Mouse (Mus musculus): ENCODE results near the gene Ubr4. TPM values are rescaled to one million over a fixed set of nuclear protein-coding genes. Genes with fewer than 3 reads are reported as not detected.

Ubr4 gene
- total and polyA plus RNA-seq, 2 experiments from 2014 or later: 59.1 to 106 TPM

DNA sequence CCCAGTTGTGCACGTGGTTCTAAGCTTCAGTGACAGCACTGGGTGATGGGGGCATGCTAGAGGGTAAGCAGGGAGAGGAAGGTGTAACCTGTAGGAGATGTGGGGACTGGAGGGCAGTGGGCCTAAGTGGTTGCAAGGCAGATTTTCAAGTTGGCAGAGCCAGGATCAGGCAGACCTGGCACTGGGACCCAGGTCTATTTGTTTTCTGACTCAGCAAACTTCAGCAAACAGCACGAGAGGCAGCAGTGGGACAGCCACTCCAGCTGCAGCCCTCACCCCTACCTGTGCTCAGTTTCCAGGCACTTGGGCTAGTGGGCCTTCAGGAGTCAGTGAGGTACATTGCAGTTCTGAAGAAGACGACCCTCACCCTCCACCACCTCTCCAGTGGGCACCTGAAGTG, 4.8 kb downstream of the Ubr4 start:
- no peak for ATAC-seq

DNA sequence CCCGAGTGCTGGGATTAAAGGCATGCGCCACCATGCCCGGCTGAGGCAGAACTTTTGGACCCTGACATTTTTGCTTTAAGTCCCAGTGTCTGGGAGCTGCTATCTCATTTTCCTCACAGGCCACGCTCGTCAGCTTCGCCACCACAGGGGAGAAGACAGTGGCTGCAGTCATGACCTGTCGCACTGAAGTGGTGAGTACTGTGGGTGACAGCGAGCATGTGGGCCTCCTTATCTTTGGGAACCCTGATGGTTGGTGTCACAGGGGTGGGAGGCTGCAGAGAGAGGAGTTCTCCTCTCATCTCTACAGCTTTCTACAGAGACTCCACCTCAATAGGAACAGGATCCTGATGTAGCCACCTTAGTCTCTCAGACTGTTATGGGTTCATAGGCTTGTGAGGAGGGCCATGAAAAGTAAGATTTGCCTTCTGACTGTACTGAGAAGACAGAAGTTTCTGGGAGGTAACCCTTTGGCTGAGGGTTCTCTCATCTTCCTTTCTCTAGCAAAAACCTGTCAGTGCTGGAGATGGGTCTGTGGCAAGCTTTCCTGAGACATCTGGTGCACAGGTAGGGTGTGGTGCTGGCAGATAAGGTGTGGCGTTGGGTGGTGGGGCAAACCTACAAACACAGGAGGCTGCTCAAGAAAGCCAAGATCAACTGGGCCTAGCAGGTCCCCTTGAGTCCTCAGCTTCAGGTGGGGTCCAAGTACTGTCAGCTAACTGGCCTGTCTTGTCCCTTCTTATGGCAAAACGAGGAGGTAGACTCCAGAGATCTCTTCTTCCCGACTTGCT, 8.5 kb downstream of the Ubr4 start:
- H3K27me3 ChIP-seq (ENCODE audit: insufficient read depth, low read length): no peaks in the 10 kb centered on the region

More for the DNA sequence above, 4.8 kb downstream of the Ubr4 start:
- Histone ChIP-seq H3K4me2 (ENCODE audit: low read depth) (no peak overlapping the region), H3K9ac (no peak overlapping the region), H3K27ac (ENCODE audit: low read depth, low read length) (no peak overlapping the region), H3K4me3 (ENCODE audit: low read depth, low read length) (no peak overlapping the region), H3K27me3 (ENCODE audit: insufficient read depth, low read length) (no peaks in the 10 kb centered on the region), H3K4me1 (ENCODE audit: insufficient read depth) (peaks cover 5% of the 10 kb centered on the region; the same call in 1 of the 2 replicates), H3K9me3 (ENCODE audit: low read length) (no peaks in the 10 kb centered on the region), H3K36me3 (ENCODE audit: insufficient read depth) (peaks cover 66% of the 10 kb centered on the region)
- no peak for TF ChIP-seq CTCF (IDR thresholded peaks at IDR 0.05; ENCODE audit: low read depth)
- 91% methylated on average over 3 of the region's 3 CpGs for WGBS
- no peak for DNase-seq

DNA sequence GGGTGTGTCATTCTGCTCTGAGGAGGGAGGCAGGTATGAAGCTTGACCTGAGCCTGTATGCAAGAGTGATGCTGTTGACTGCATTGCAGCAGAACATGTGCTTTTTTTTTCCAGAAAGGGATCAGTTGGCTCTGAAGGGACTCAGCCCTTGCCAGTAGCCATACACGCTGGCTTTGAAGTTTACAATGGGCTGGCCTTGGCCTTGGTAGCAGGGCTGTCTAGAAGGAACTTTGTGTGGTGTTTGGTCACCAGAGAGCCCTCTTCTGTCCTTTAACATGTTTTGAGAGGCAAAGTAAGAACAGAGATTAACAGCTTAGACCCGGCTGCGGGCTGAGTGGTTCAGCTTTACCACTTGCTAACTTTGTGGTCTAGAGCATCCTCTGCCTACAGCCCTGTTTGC, 14.9 kb downstream of the Ubr4 start:
- no peak for TF ChIP-seq CTCF (IDR thresholded peaks at IDR 0.05; ENCODE audit: low read depth)
- 96% methylated on average over 3 of the region's 3 CpGs for WGBS
- Histone ChIP-seq H3K4me2 (ENCODE audit: low read depth) (no peak overlapping the region), H3K27me3 (ENCODE audit: insufficient read depth, low read length) (no peaks in the 10 kb centered on the region), H3K27ac (ENCODE audit: low read depth, low read length) (no peak overlapping the region), H3K9me3 (ENCODE audit: low read length) (no peaks in the 10 kb centered on the region), H3K9ac (no peak overlapping the region), H3K36me3 (ENCODE audit: insufficient read depth) (peaks cover 89% of the 10 kb centered on the region), H3K4me3 (ENCODE audit: low read depth, low read length) (no peak overlapping the region), H3K4me1 (ENCODE audit: insufficient read depth) (no peaks in the 10 kb centered on the region)
- DNase-seq (no peak), ATAC-seq (no peak)

More for the DNA sequence above, 8.5 kb downstream of the Ubr4 start:
- Histone ChIP-seq H3K4me2 (ENCODE audit: low read depth) (no peak overlapping the region), H3K9ac (no peak overlapping the region), H3K4me1 (ENCODE audit: insufficient read depth) (no peaks in the 10 kb centered on the region), H3K36me3 (ENCODE audit: insufficient read depth) (peaks cover 95% of the 10 kb centered on the region), H3K27ac (ENCODE audit: low read depth, low read length) (no peak overlapping the region), H3K4me3 (ENCODE audit: low read depth, low read length) (no peak overlapping the region), H3K9me3 (ENCODE audit: low read length) (no peaks in the 10 kb centered on the region)
- whole genome bisulfite sequencing: 94% methylated on average over 11 of the region's 11 CpGs
- ATAC-seq: no peak
- no peak for TF ChIP-seq CTCF (IDR thresholded peaks at IDR 0.05; ENCODE audit: low read depth)
- DNase-seq: no peak

DNA sequence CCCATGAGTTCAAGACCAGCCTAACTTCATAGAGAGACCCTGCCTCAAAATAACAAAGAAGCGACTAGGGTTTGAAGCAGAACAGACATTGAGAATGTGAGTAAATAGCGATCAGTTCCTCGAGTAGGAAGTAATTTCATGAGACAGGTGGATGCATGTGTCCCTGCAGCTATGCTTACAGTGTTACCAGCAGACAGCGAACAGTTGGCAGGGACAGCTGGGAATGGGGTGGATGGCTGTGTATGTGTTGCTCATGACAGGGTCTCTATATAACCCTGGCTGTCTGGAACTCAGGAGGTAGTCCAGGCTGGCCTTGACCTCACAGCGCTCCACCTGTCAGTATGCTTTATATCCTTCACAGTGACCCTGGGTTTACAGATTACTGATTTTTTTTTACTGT, 15.6 kb downstream of the Ubr4 start:
- ATAC-seq (no peak), DNase-seq (no peak)
- Histone ChIP-seq H3K27ac (ENCODE audit: low read depth, low read length) (no peak overlapping the region), H3K4me2 (ENCODE audit: low read depth) (no peak overlapping the region), H3K27me3 (ENCODE audit: insufficient read depth, low read length) (no peaks in the 10 kb centered on the region), H3K4me3 (ENCODE audit: low read depth, low read length) (no peak overlapping the region), H3K9me3 (ENCODE audit: low read length) (no peaks in the 10 kb centered on the region), H3K9ac (no peak overlapping the region), H3K36me3 (ENCODE audit: insufficient read depth) (peaks cover 89% of the 10 kb centered on the region), H3K4me1 (ENCODE audit: insufficient read depth) (no peaks in the 10 kb centered on the region)
- WGBS: 94% methylated on average over 5 of the region's 5 CpGs
- no peak for TF ChIP-seq CTCF (IDR thresholded peaks at IDR 0.05; ENCODE audit: low read depth)

DNA sequence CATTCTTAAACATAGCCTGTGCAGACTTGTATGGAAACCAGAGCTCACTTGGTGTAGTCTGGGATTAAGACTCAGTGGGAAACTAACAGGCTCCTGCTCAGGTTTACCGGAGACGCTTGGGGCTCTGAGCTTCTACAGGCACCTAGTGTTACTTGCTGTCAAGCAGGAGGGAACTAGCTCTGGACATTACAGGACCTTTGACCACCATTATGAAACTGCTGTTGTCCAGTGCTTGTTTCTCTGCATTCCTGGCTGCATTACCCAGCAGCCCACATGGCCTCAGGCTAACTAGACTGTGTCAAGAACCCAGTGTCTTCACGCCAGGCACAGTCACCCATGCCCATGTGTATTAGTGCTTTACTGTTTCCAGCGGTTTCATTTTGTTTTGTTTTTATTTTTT, 20.7 kb downstream of the Ubr4 start:
- DNase-seq: no peak
- Histone ChIP-seq H3K36me3 (ENCODE audit: insufficient read depth) (peaks cover 73% of the 10 kb centered on the region), H3K9ac (no peak overlapping the region), H3K4me2 (ENCODE audit: low read depth) (no peak overlapping the region), H3K4me1 (ENCODE audit: insufficient read depth) (no peaks in the 10 kb centered on the region), H3K27ac (ENCODE audit: low read depth, low read length) (no peak overlapping the region), H3K4me3 (ENCODE audit: low read depth, low read length) (no peak overlapping the region), H3K27me3 (ENCODE audit: insufficient read depth, low read length) (no peaks in the 10 kb centered on the region), H3K9me3 (ENCODE audit: low read length) (no peaks in the 10 kb centered on the region)
- WGBS: 94% methylated on average over 4 of the region's 4 CpGs
- ATAC-seq: no peak
- TF ChIP-seq CTCF (IDR thresholded peaks at IDR 0.05; ENCODE audit: low read depth): no peak

DNA sequence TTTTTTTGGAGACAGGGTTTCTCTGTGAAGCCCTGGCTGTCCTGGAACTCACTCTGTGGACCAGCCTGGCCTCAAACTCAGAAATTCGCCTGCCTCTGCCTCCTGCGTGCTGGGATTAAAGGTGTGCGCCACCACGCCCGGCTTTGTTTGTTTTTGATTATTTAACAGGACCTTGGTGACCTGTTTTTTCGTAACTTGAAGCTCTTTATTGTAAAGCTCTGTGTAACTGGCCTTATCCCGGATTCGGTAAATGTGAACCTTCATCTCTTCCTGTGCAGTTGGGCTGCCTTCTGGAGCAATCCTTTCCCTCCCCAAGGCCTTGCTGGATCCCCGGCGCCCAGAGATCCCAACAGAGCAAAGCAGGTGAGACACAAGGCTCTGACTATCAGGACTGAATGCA, 21.1 kb downstream of the Ubr4 start:
- peaks cover 70% of the 10 kb centered on the region for H3K36me3 ChIP-seq (ENCODE audit: insufficient read depth)
- TF ChIP-seq CTCF (IDR thresholded peaks at IDR 0.05; ENCODE audit: low read depth): no peak
- 97% methylated on average over 10 of the region's 10 CpGs for WGBS
- H3K9ac ChIP-seq: no peak overlapping the region
- H3K27me3 ChIP-seq (ENCODE audit: insufficient read depth, low read length): no peaks in the 10 kb centered on the region
- H3K4me1 ChIP-seq (ENCODE audit: insufficient read depth): no peaks in the 10 kb centered on the region
- no peak for ATAC-seq
- no peak overlapping the region for H3K4me2 ChIP-seq (ENCODE audit: low read depth)
- H3K4me3 ChIP-seq (ENCODE audit: low read depth, low read length): no peak overlapping the region
- H3K27ac ChIP-seq (ENCODE audit: low read depth, low read length): no peak overlapping the region
- DNase-seq: no peak
- H3K9me3 ChIP-seq (ENCODE audit: low read length): no peaks in the 10 kb centered on the region

DNA sequence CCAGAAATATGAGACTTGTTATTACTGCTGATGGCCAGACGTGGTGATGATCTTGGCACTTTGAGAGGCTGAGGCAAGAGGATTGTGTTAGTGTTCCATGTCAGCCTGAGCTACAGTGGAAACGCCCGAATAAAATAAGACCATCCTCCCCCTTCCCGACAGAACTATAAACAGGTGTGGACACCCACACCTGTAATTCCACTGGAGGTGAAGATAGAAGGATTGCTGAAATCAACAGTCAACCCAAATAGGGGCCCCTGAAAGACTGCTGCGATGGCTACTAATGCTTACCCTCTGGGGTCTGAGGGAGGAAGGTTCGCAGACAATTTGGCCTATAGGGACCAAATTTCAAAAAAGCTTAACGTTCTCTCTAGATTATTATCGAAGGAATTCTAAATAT, 27.3 kb downstream of the Ubr4 start:
- H3K27ac ChIP-seq (ENCODE audit: low read depth, low read length): peak overlapping the region; percentile 70
- peaks cover 18% of the 10 kb centered on the region for H3K36me3 ChIP-seq (ENCODE audit: insufficient read depth)
- no peak for TF ChIP-seq CTCF (IDR thresholded peaks at IDR 0.05; ENCODE audit: low read depth)
- no peaks in the 10 kb centered on the region for H3K9me3 ChIP-seq (ENCODE audit: low read length)
- ATAC-seq (no peak), DNase-seq (no peak)
- H3K4me2 ChIP-seq (ENCODE audit: low read depth): peak overlapping the region; percentile 74
- H3K9ac ChIP-seq: peak overlapping the region; percentile 54
- H3K4me1 ChIP-seq (ENCODE audit: insufficient read depth): peaks cover 5% of the 10 kb centered on the region; the same call in 1 of the 2 replicates
- no peaks in the 10 kb centered on the region for H3K27me3 ChIP-seq (ENCODE audit: insufficient read depth, low read length)
- H3K4me3 ChIP-seq (ENCODE audit: low read depth, low read length): peak overlapping the region; percentile 66
- WGBS: 13% methylated on average over 8 of the region's 8 CpGs
